In the genomic region with DNA sequence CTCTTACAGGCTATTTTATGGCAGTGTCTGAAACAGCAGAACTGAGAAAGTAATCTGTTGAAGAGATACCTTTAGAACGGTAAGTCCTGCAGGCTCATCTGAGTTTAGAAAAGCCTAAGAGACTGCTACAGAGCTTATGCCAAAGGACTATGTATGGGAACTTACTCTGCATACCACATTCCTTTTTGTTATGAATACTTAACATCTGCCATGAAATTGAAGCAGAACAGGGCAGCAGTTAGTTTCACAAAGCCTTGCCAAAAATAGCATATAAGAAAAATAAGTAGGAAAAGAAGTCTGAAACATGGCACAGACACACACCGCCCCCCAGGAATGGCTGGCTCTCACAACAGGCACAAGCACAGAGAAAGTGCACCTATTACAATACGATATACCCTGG, we compare ENCODE assay signal across 23 mouse cellular contexts. TPM values are rescaled to one million over a fixed set of nuclear protein-coding genes. Genes with fewer than 3 reads are reported as not detected.
A peak's percentile ranks its signal among the peaks of the same experiment; 100 is the strongest.
DNase-seq lines count a peak whose midpoint lies in the region; ATAC-seq and TF ChIP-seq lines count a peak whose summit lies in the region.
"Had no signal": no experiment of that assay in that cellular context is flagged by ENCODE, and none has a peak within 500 bp of the region (broad histone marks: within the 10 kb centered on the region; RNA-seq: fewer than 3 reads in every experiment).

No protein-coding gene starts in this region.

- TF ChIP-seq POLR2A in limb, embryonic 14.5 days (IDR thresholded peaks at IDR 0.05; ENCODE audit: borderline replicate concordance, extremely low read depth, insufficient read depth, insufficient read length), result no peak

- intact Hi-C loops in left cerebral cortex, postnatal 36 days (cut with DNase I), result no loop called here

- no peaks in the 10 kb centered on the region for H3K4me1 ChIP-seq in heart, embryonic 13.5 days
- H3K4me1 ChIP-seq in embryonic facial prominence, embryonic 14.5 days (ENCODE audit: control insufficient read depth, insufficient read depth, low read length), result 0 out of 2 replicates have a peak, but pooled peaks cover 7% of the 10 kb centered on the region
- peaks cover 4% of the 10 kb centered on the region; the same call in 1 of the 2 replicates for H3K4me1 ChIP-seq in limb, embryonic 14.5 days (ENCODE audit: control insufficient read depth, insufficient read depth, low read length)
- H3K4me1 ChIP-seq: forebrain, embryonic 10.5 days; forebrain, embryonic 13.5 days; heart, embryonic 10.5 days; hindbrain, embryonic 12.5 days; hindbrain, embryonic 15.5 days had no signal

- H3K27me3 ChIP-seq in heart, embryonic 13.5 days (replicated peaks), result no peaks in the 10 kb centered on the region
- no peaks in the 10 kb centered on the region for H3K27me3 ChIP-seq in embryonic facial prominence, embryonic 14.5 days (replicated peaks; ENCODE audit: control insufficient read depth, insufficient read depth, low read length)
- H3K27me3 ChIP-seq in limb, embryonic 14.5 days (ENCODE audit: control insufficient read depth, insufficient read depth, low read length), result no peaks in the 10 kb centered on the region
- H3K27me3 ChIP-seq: forebrain, embryonic 13.5 days; hindbrain, embryonic 12.5 days; hindbrain, embryonic 15.5 days; Patski had no signal

- no peak overlapping the region for H3K4me3 ChIP-seq in heart, embryonic 13.5 days
- no peak overlapping the region for H3K4me3 ChIP-seq in embryonic facial prominence, embryonic 14.5 days (ENCODE audit: low read depth, low read length)
- no peak overlapping the region for H3K4me3 ChIP-seq in limb, embryonic 14.5 days (replicated peaks; ENCODE audit: low read length)
- H3K4me3 ChIP-seq: forebrain, embryonic 10.5 days; forebrain, embryonic 13.5 days; heart, embryonic 10.5 days; hindbrain, embryonic 12.5 days; hindbrain, embryonic 15.5 days had no signal

- no peaks in the 10 kb centered on the region for H3K9me3 ChIP-seq in heart, embryonic 13.5 days
- H3K9me3 ChIP-seq in embryonic facial prominence, embryonic 14.5 days (ENCODE audit: control insufficient read depth, low read length), result no peaks in the 10 kb centered on the region
- no peaks in the 10 kb centered on the region for H3K9me3 ChIP-seq in limb, embryonic 14.5 days (ENCODE audit: control insufficient read depth, low read length)
- H3K9me3 ChIP-seq: forebrain, embryonic 10.5 days; forebrain, embryonic 13.5 days; heart, embryonic 10.5 days; hindbrain, embryonic 12.5 days; hindbrain, embryonic 15.5 days had no signal

- no peak overlapping the region for H3K9ac ChIP-seq in heart, embryonic 13.5 days
- H3K9ac ChIP-seq in embryonic facial prominence, embryonic 14.5 days (ENCODE audit: low read depth, low read length), result no peak overlapping the region
- no peak overlapping the region for H3K9ac ChIP-seq in limb, embryonic 14.5 days (ENCODE audit: low read depth, low read length, severe bottlenecking)
- H3K9ac ChIP-seq: forebrain, embryonic 13.5 days; hindbrain, embryonic 12.5 days; hindbrain, embryonic 15.5 days had no signal

- ATAC-seq in heart, embryonic 13.5 days (ENCODE audit: extremely low read depth, insufficient number of reproducible peaks, low FRiP score, low TSS enrichment), result no peak
- ATAC-seq in embryonic facial prominence, embryonic 14.5 days (ENCODE audit: low read depth), result peak; percentile 44
- 0 out of 2 replicates have a peak, but pooled peaks have one; percentile 53 for ATAC-seq in limb, embryonic 14.5 days (ENCODE audit: low FRiP score, low read depth)
- ATAC-seq: forebrain, embryonic 13.5 days; forebrain, embryonic 16.5 days; intestine, postnatal 0 days; Patski had no signal

- H3K36me3 ChIP-seq in heart, embryonic 13.5 days, result peaks cover 74% of the 10 kb centered on the region
- H3K36me3 ChIP-seq in embryonic facial prominence, embryonic 14.5 days (ENCODE audit: control insufficient read depth, insufficient read depth, low read length), result peaks cover 38% of the 10 kb centered on the region
- peaks cover 37% of the 10 kb centered on the region for H3K36me3 ChIP-seq in limb, embryonic 14.5 days (ENCODE audit: control insufficient read depth, insufficient read depth, low read length)

- 83% methylated on average over 3 of the region's 3 CpGs for WGBS in heart, embryonic 13.5 days
- 39% methylated on average over 3 of the region's 3 CpGs for WGBS in embryonic facial prominence, embryonic 14.5 days
- 45% methylated on average over 3 of the region's 3 CpGs for WGBS in limb, embryonic 14.5 days

- H3K4me2 ChIP-seq in heart, embryonic 13.5 days, result no peak overlapping the region
- no peak overlapping the region for H3K4me2 ChIP-seq in embryonic facial prominence, embryonic 14.5 days (ENCODE audit: low read depth, low read length)
- no peak overlapping the region for H3K4me2 ChIP-seq in limb, embryonic 14.5 days (replicated peaks; ENCODE audit: low read depth, low read length, severe bottlenecking)
- H3K4me2 ChIP-seq: forebrain, embryonic 13.5 days; hindbrain, embryonic 12.5 days; hindbrain, embryonic 15.5 days had no signal

- no peak for DNase-seq in heart, adult 9 months (ENCODE audit: low spot score in 2 of 2)
- peak; percentile 27 for DNase-seq in brain, adult 2 months (ENCODE audit: low read depth, low spot score)
- peak; percentile 72 for DNase-seq in embryonic facial prominence, embryonic 14.5 days (ENCODE audit: low spot score)
- peak; percentile 6 for DNase-seq in limb, embryonic 14.5 days (ENCODE audit: low spot score)
- no peak for DNase-seq in T-cell, adult 2 months (ENCODE audit: low spot score)
- DNase-seq in left cerebral cortex, postnatal 36 days (ENCODE audit: low spot score in 2 of 2), result no peak
- DNase-seq: adrenal gland, adult 2 months; adrenal gland, postnatal 25 days; cerebellum, adult 18-20 months; cerebellum, adult 9-10 months; cerebellum, postnatal 14 days; gastrocnemius, postnatal 25 days; heart, adult 18-20 months; kidney, adult 2 months had no signal

- H3K27ac ChIP-seq in heart, embryonic 13.5 days (replicated peaks), result 0 out of 2 replicates have a peak overlapping the region, but pooled peaks have one; percentile 15
- peak overlapping the region; percentile 58 for H3K27ac ChIP-seq in embryonic facial prominence, embryonic 14.5 days (replicated peaks; ENCODE audit: low read depth, low read length)
- H3K27ac ChIP-seq in limb, embryonic 14.5 days (replicated peaks; ENCODE audit: low read depth, low read length), result peak overlapping the region; percentile 34; the same call in 1 of the 2 replicates
- H3K27ac ChIP-seq: forebrain, embryonic 10.5 days; forebrain, embryonic 13.5 days; heart, embryonic 10.5 days; hindbrain, embryonic 12.5 days; hindbrain, embryonic 15.5 days had no signal

RNA-seq across cellular contexts. Expression of a gene that starts 18.4 kb away (rescaled TPM):
- 19.0 and 20.7 TPM in 2 replicates for polyA plus RNA-seq in heart, embryonic 13.5 days (2015; fragmentation: Nextera tagmentation; extraction: Ambion mirVana)
- polyA plus RNA-seq in embryonic facial prominence, embryonic 14.5 days (2014; fragmentation: Nextera tagmentation; extraction: Ambion mirVana), result 20.9 and 22.3 TPM in 2 replicates
- 13.9 and 27.8 TPM in 2 replicates for polyA plus RNA-seq in limb, embryonic 14.5 days (2012; rRNA removed)
- polyA plus RNA-seq in limb, embryonic 14.5 days (2014; fragmentation: Nextera tagmentation; extraction: Ambion mirVana), result 19.2 and 21.1 TPM in 2 replicates
- total RNA-seq in left cerebral cortex, postnatal 36 days (2021), result 10 to 100 TPM; 10.5 to 15.2 TPM

RNA-seq across cellular contexts. Expression of a gene that starts 18.5 kb away (rescaled TPM):
- polyA plus RNA-seq in heart, embryonic 13.5 days (2015; fragmentation: Nextera tagmentation; extraction: Ambion mirVana), result 33.9 and 38.7 TPM in 2 replicates
- polyA plus RNA-seq in embryonic facial prominence, embryonic 14.5 days (2014; fragmentation: Nextera tagmentation; extraction: Ambion mirVana), result 35.0 and 35.3 TPM in 2 replicates
- 29.3 and 33.8 TPM in 2 replicates for polyA plus RNA-seq in limb, embryonic 14.5 days (2012; rRNA removed)
- 34.2 and 42.5 TPM in 2 replicates for polyA plus RNA-seq in limb, embryonic 14.5 days (2014; fragmentation: Nextera tagmentation; extraction: Ambion mirVana)
- total RNA-seq in left cerebral cortex, postnatal 36 days (2021), result 10 to 100 TPM; 24.1 to 33.0 TPM

Comparison
In these comparisons a context has a peak if more than half of its experiments do, and no peak if none do; other contexts are left out.
1. DNase-seq: peak in brain, adult 2 months (single experiment), embryonic facial prominence, embryonic 14.5 days (single experiment) and limb, embryonic 14.5 days (single experiment); none in heart, adult 9 months (0 of 2), T-cell, adult 2 months (single experiment) and left cerebral cortex, postnatal 36 days (0 of 2).
2. Peak in every context shown above with its lines, with median percentiles within 50 percentile points of each other: H3K27ac ChIP-seq.